Mouse (Mus musculus): ENCODE data around the gene Sypl. TPM values are rescaled to one million over a fixed set of nuclear protein-coding genes. Genes with fewer than 3 reads are reported as not detected.

Sypl gene
- 32.3 and 33.3 TPM in 2 replicates for polyA plus RNA-seq (2015; fragmentation: Nextera tagmentation; extraction: Ambion mirVana)

GRCm38 (mm10) chr12:32953596-32954215 is at the start of gene Sypl:
Gene Sypl, plus strand, starts transcription at chr12:32953891.
- peaks cover 28% of the 10 kb centered on the region for H3K4me1 ChIP-seq
- peak; percentile 97 for ATAC-seq (replicated peaks)
- peak within 1 kb of the TSS; percentile 98 for H3K27ac ChIP-seq
- H3K36me3 ChIP-seq (replicated peaks), result no peaks in the 10 kb centered on the region
- peak within 1 kb of the TSS; percentile 64 for H3K4me2 ChIP-seq
- H3K27me3 ChIP-seq (replicated peaks), result no peaks in the 10 kb centered on the region
- H3K9me3 ChIP-seq, result no peaks in the 10 kb centered on the region
- peak within 1 kb of the TSS; percentile 93 for H3K4me3 ChIP-seq
- H3K9ac ChIP-seq, result peak within 1 kb of the TSS; percentile 88
- 0% methylated on average over 44 of the region's 52 CpGs for WGBS

- Histone ChIP-seq H3K27ac (no peak overlapping the region), H3K36me3 (replicated peaks) (no peaks in the 10 kb centered on the region), H3K4me2 (0 out of 2 replicates have a peak overlapping the region, but pooled peaks have one; percentile 13), H3K9ac (no peak overlapping the region; the same call in 1 of the 2 replicates), H3K4me1 (peaks cover 13% of the 10 kb centered on the region), H3K27me3 (replicated peaks) (0 out of 2 replicates have a peak, but pooled peaks cover 2% of the 10 kb centered on the region), H3K4me3 (no peak overlapping the region), H3K9me3 (no peaks in the 10 kb centered on the region)
- peak; percentile 70 for ATAC-seq (replicated peaks)
- WGBS, result 55% methylated on average over 10 of the region's 10 CpGs
Observed at GRCm38 (mm10) chr12:32909686-32910085, 44.0 kb upstream of the Sypl start.

GRCm38 (mm10) chr12:32910092-32910491 is 43.6 kb upstream of the Sypl start:
- Histone ChIP-seq H3K27me3 (replicated peaks) (0 out of 2 replicates have a peak, but pooled peaks cover 2% of the 10 kb centered on the region), H3K9ac (no peak overlapping the region; the same call in 1 of the 2 replicates), H3K4me1 (peaks cover 13% of the 10 kb centered on the region), H3K4me3 (peak overlapping the region; percentile 5; the same call in 1 of the 2 replicates), H3K27ac (0 out of 2 replicates have a peak overlapping the region, but pooled peaks have one; percentile 7), H3K36me3 (replicated peaks) (no peaks in the 10 kb centered on the region), H3K9me3 (no peaks in the 10 kb centered on the region), H3K4me2 (peak overlapping the region; percentile 45)
- ATAC-seq (replicated peaks), result peak; percentile 89
- WGBS, result 11% methylated on average over 11 of the region's 11 CpGs

GRCm38 (mm10) chr12:32910560-32911194 is 43.0 kb upstream of the Sypl start:
- Histone ChIP-seq H3K4me2 (peak overlapping the region; percentile 45), H3K27ac (0 out of 2 replicates have a peak overlapping the region, but pooled peaks have one; percentile 7), H3K4me3 (peak overlapping the region; percentile 5), H3K36me3 (replicated peaks) (no peaks in the 10 kb centered on the region), H3K4me1 (peaks cover 13% of the 10 kb centered on the region), H3K27me3 (replicated peaks) (0 out of 2 replicates have a peak, but pooled peaks cover 2% of the 10 kb centered on the region), H3K9me3 (no peaks in the 10 kb centered on the region), H3K9ac (no peak overlapping the region; the same call in 1 of the 2 replicates)
- WGBS, result 31% methylated on average over 15 of the region's 15 CpGs
- ATAC-seq (replicated peaks), result peak; percentile 65

GRCm38 (mm10) chr12:32911569-32911968 is 42.1 kb upstream of the Sypl start:
- H3K27me3 ChIP-seq (replicated peaks), result 0 out of 2 replicates have a peak, but pooled peaks cover 2% of the 10 kb centered on the region
- no peak overlapping the region for H3K4me3 ChIP-seq
- H3K4me2 ChIP-seq, result no peak overlapping the region
- 16% methylated on average over 4 of the region's 4 CpGs for WGBS
- no peaks in the 10 kb centered on the region for H3K9me3 ChIP-seq
- no peaks in the 10 kb centered on the region for H3K36me3 ChIP-seq (replicated peaks)
- H3K27ac ChIP-seq, result no peak overlapping the region
- no peak for ATAC-seq (replicated peaks)
- no peak overlapping the region for H3K9ac ChIP-seq
- H3K4me1 ChIP-seq, result peaks cover 13% of the 10 kb centered on the region

GRCm38 (mm10) chr12:32912772-32913171 is 40.9 kb upstream of the Sypl start:
- Histone ChIP-seq H3K4me2 (no peak overlapping the region), H3K27me3 (replicated peaks) (0 out of 2 replicates have a peak, but pooled peaks cover 2% of the 10 kb centered on the region), H3K4me3 (no peak overlapping the region), H3K4me1 (peaks cover 13% of the 10 kb centered on the region), H3K9me3 (no peaks in the 10 kb centered on the region), H3K36me3 (replicated peaks) (no peaks in the 10 kb centered on the region), H3K9ac (no peak overlapping the region), H3K27ac (no peak overlapping the region)
- WGBS, result 87% methylated on average over 5 of the region's 5 CpGs
- ATAC-seq (replicated peaks), result no peak

GRCm38 (mm10) chr12:32918683-32919082 is 35.0 kb upstream of the Sypl start:
- 83% methylated on average over 7 of the region's 7 CpGs for WGBS

GRCm38 (mm10) chr12:32919091-32919490 is 34.6 kb upstream of the Sypl start:
- WGBS, result 41% methylated on average over 3 of the region's 3 CpGs
- Histone ChIP-seq H3K27ac (no peak overlapping the region), H3K4me1 (no peaks in the 10 kb centered on the region), H3K4me3 (no peak overlapping the region), H3K4me2 (no peak overlapping the region), H3K36me3 (replicated peaks) (no peaks in the 10 kb centered on the region), H3K9me3 (no peaks in the 10 kb centered on the region), H3K9ac (no peak overlapping the region), H3K27me3 (replicated peaks) (no peaks in the 10 kb centered on the region)
- ATAC-seq (replicated peaks), result no peak

More at GRCm38 (mm10) chr12:32918683-32919082, 35.0 kb upstream of the Sypl start:
- H3K4me1 ChIP-seq, result no peaks in the 10 kb centered on the region
- ATAC-seq (replicated peaks), result no peak
- no peak overlapping the region for H3K4me3 ChIP-seq
- H3K36me3 ChIP-seq (replicated peaks), result no peaks in the 10 kb centered on the region
- no peak overlapping the region for H3K9ac ChIP-seq
- no peaks in the 10 kb centered on the region for H3K27me3 ChIP-seq (replicated peaks)
- no peak overlapping the region for H3K27ac ChIP-seq
- no peaks in the 10 kb centered on the region for H3K9me3 ChIP-seq
- no peak overlapping the region for H3K4me2 ChIP-seq

- no peak overlapping the region for H3K4me3 ChIP-seq
- no peak overlapping the region for H3K4me2 ChIP-seq
- H3K27me3 ChIP-seq (replicated peaks), result no peaks in the 10 kb centered on the region
- no peaks in the 10 kb centered on the region for H3K9me3 ChIP-seq
- WGBS, result 89% methylated on average over 5 of the region's 5 CpGs
- H3K36me3 ChIP-seq (replicated peaks), result no peaks in the 10 kb centered on the region
- H3K9ac ChIP-seq, result no peak overlapping the region
- no peaks in the 10 kb centered on the region for H3K4me1 ChIP-seq
- ATAC-seq (replicated peaks), result no peak
- no peak overlapping the region for H3K27ac ChIP-seq
Observed at GRCm38 (mm10) chr12:32919527-32919926, 34.2 kb upstream of the Sypl start.

- 78% methylated on average over 8 of the region's 8 CpGs for WGBS
- H3K9ac ChIP-seq, result no peak overlapping the region
- H3K9me3 ChIP-seq, result no peaks in the 10 kb centered on the region
- no peaks in the 10 kb centered on the region for H3K27me3 ChIP-seq (replicated peaks)
- no peak overlapping the region for H3K4me3 ChIP-seq
- no peak overlapping the region for H3K27ac ChIP-seq
- no peak overlapping the region for H3K4me2 ChIP-seq
- no peaks in the 10 kb centered on the region for H3K36me3 ChIP-seq (replicated peaks)
- no peak for ATAC-seq (replicated peaks)
- no peaks in the 10 kb centered on the region for H3K4me1 ChIP-seq
Observed at GRCm38 (mm10) chr12:32920185-32920788, 33.4 kb upstream of the Sypl start.

- WGBS, result 91% methylated on average over 4 of the region's 4 CpGs
- peaks cover 4% of the 10 kb centered on the region for H3K4me1 ChIP-seq
- H3K9me3 ChIP-seq, result no peaks in the 10 kb centered on the region
Observed at GRCm38 (mm10) chr12:32921071-32921470, 32.6 kb upstream of the Sypl start.

GRCm38 (mm10) chr12:32921532-32922131 is 32.1 kb upstream of the Sypl start:
- peaks cover 9% of the 10 kb centered on the region for H3K4me1 ChIP-seq
- H3K4me3 ChIP-seq, result no peak overlapping the region
- no peak overlapping the region for H3K27ac ChIP-seq
- H3K36me3 ChIP-seq (replicated peaks), result no peaks in the 10 kb centered on the region
- no peak for ATAC-seq (replicated peaks)
- H3K9ac ChIP-seq, result no peak overlapping the region
- H3K27me3 ChIP-seq (replicated peaks), result no peaks in the 10 kb centered on the region
- no peak overlapping the region for H3K4me2 ChIP-seq
- WGBS, result 93% methylated on average over 7 of the region's 7 CpGs
- H3K9me3 ChIP-seq, result no peaks in the 10 kb centered on the region

More at GRCm38 (mm10) chr12:32921071-32921470, 32.6 kb upstream of the Sypl start:
- H3K9ac ChIP-seq, result no peak overlapping the region
- H3K4me2 ChIP-seq, result no peak overlapping the region
- no peaks in the 10 kb centered on the region for H3K36me3 ChIP-seq (replicated peaks)
- ATAC-seq (replicated peaks), result no peak
- H3K27me3 ChIP-seq (replicated peaks), result no peaks in the 10 kb centered on the region
- H3K4me3 ChIP-seq, result no peak overlapping the region
- H3K27ac ChIP-seq, result no peak overlapping the region

All from midbrain, embryonic 15.5 days (tissue).